Mouse (Mus musculus): ENCODE results near the gene Asb18.

Gene Asb18

GRCm38 (mm10) chr1:89933028-89933427, 81.4 kb downstream of the Asb18 start:
- DNase-seq (ENCODE audit: low spot score in 2 of 2) = no peak

DNA sequence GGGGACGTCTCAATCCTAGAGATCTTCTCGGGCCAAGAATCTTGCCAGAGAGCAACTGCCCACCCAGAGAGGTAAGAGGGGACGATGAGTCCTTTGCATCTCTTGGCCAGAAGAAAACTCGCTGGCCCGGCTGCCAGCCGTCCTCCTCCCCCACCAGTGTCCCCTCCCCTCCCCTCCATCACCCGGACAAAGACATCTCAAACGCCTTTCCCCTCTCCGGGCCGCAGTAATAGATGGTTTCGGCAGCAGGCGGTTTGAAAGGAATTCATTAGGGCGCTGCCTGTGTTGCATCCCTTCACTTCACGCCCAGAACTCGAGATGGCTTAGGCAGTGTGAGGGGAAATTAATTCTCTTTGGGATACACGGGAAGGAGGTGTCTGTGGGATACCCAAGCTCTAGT, 81.8 kb downstream of the Asb18 start:
- DNase-seq (ENCODE audit: low spot score in 2 of 2) = peak in 1 of 2 experiments; percentile 18

GRCm38 (mm10) chr1:89932021-89932423, 82.4 kb downstream of the Asb18 start:
- peak in 1 of 2 experiments; percentile 14 for DNase-seq (ENCODE audit: low spot score in 2 of 2)

DNA sequence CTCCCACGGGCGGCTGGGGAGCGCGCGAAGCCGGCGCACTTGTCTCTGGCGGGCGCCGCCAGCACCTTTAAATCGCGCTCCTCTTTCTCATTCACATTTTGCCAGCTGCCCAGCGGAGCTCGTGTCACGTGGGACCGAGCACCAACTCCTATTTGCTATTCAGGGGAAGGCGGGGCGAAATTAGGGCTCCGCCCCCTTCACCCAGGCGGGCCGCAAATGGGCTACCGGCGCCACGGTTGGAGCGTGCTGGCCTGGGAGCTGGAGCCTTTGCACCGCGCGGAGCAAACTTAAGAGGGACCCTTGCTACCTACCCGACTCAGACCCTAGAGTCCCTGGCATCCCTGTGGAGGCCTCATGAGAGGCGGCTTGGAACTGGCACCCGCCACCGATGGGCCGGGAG, 83.3 kb downstream of the Asb18 start, which contains the start of gene Gbx2:
TSS of gene Gbx2 (minus strand) at position 60 of the 400 bp plus-strand sequence.
- peak; percentile 50 to 59 for DNase-seq (ENCODE audit: low spot score in 2 of 2)

- peak in 1 of 2 experiments; percentile 20 for DNase-seq (ENCODE audit: low spot score in 2 of 2)
Measured at GRCm38 (mm10) chr1:89930551-89930950, 83.9 kb downstream of the Asb18 start.

DNA sequence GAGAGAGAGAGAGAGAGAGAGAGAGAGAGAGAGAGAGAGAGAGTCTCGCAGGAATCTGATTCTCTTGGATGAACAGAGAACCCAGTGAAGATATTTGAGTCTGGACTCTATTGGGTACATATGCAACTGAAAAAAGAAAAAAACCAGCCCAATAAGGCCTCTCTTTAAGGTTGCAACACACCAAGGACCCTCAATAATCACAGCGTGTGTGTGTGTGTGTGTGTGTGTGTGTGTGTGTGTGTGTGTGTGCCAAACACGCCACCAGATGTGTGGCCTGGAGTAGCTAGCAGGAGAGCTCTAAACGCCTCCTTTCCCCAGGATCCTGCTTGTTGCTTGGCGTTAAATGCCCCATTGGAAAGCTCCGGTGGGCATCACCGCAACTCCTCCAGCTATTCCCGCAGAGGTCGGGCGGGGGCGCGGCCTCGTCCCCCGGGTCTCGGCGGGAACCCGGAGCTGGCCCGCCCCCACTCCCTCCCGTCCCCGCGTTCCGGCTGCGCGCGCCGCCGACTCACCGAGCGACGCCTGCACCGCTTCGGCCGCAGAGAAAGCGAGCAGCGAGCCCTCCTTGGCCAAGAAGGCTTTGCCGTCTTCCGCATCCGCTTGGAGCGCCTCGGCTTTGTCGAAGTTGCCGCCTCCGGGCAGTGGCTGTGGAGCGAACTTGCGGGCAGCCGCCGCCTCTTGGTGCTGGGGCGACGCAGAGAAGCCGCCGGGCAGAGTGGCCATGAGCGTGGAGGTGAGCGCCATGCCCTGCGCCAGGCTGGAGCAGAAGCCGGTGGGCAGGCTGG, 84.6 kb downstream of the Asb18 start:
- DNase-seq (ENCODE audit: low spot score in 2 of 2) = peak in 1 of 2 experiments; percentile 20

- peak in 1 of 2 experiments; percentile 16 for DNase-seq (ENCODE audit: low spot score in 2 of 2)
Measured at GRCm38 (mm10) chr1:89929181-89929580, 85.3 kb downstream of the Asb18 start.

DNA sequence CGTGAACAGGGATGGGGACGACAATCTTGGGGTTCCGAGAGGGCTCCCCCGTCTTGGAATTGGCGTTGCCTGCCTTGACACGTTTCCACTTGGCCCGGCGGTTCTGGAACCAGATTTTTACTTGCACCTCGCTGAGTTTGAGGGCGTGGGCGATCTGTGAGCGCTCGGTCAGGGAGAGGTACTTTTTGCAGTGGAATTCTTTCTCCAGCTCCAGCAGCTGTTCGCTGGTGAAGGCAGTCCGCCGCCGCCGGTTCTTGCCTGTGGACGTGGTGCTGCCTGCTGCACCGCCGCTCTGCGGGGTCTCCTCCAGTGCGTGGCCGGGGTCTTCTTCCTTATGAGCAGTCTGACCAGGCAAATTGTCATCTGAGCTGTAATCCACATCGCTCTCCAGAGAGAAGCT, 85.8 kb downstream of the Asb18 start:
- peak in 1 of 2 experiments; percentile 20 for DNase-seq (ENCODE audit: low spot score in 2 of 2)

GRCm38 (mm10) chr1:89927061-89927661, 87.3 kb downstream of the Asb18 start:
- DNase-seq (ENCODE audit: low spot score in 2 of 2) = no peak

- no peak for DNase-seq (ENCODE audit: low spot score in 2 of 2)
Measured at GRCm38 (mm10) chr1:89926583-89927060, 87.8 kb downstream of the Asb18 start.

GRCm38 (mm10) chr1:89925501-89926190, 88.8 kb downstream of the Asb18 start:
- DNase-seq (ENCODE audit: low spot score in 2 of 2) = no peak

- DNase-seq (ENCODE audit: low spot score in 2 of 2) = no peak
Measured at GRCm38 (mm10) chr1:89923642-89924020, 90.8 kb downstream of the Asb18 start.

DNA sequence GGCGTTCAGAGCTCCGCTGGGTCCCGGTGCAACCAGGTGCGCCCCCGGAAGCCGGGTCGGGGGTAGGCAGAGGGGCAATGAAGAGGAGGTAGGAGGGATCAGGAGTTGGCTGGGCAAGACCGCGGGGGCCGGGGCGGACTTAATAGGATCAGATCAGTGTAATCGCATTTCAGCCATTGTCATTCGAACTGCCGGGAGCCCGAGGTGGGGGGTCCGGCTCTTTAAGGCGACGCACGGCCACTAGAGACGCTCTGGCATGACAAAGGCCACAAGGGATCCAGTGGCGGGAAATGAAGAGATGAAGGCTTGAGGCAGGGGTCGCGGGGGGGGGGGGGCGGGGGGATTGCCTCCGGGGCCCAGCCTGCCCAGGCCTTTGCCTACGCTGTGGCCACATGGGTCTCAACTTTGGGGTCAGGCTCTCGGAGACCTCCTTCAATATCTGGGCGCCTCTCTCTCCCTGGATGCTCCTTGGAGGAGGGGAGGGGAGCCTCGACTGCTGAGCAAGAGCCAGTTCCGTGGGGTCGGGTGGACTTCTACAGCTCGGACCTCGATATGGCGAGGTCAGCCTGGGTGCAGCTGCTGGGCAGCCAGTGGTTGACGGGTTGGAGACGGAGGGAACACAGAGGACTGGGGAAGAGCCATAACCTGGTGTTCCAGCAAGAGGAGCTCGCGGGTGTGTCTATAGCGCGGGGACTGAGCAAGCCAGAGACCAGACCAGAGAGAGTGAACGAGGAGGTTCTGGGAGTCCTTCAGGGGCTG, 91.4 kb downstream of the Asb18 start:
- DNase-seq (ENCODE audit: low spot score in 2 of 2) = no peak

GRCm38 (mm10) chr1:89922282-89922681, 92.2 kb downstream of the Asb18 start:
- no peak for DNase-seq (ENCODE audit: low spot score in 2 of 2)

DNA sequence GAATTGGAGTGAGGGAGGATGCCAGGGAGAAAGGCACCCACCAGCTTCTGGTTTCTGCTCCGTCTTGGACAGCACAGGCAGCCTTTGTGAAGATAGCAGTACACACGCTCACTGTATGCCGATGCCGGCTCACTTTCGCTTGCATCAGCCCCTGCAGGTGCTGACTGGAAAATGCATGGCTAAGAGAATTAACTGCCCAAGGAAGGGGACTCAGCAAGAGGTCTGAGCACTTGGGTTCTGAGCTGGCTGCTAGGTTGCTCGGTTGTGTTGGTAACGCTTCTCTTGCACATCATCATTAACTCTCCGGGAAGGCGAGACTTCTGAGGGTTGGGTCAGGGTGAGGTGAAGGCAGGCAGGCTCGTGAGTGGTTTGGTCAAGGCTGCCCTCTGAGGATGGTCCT, 92.7 kb downstream of the Asb18 start:
- DNase-seq (ENCODE audit: low spot score in 2 of 2) = no peak

- DNase-seq (ENCODE audit: low spot score in 2 of 2) = no peak
Measured at GRCm38 (mm10) chr1:89919206-89919605, 95.3 kb downstream of the Asb18 start.

GRCm38 (mm10) chr1:89918111-89918510, 96.4 kb downstream of the Asb18 start:
- no peak for DNase-seq (ENCODE audit: low spot score in 2 of 2)

DNA sequence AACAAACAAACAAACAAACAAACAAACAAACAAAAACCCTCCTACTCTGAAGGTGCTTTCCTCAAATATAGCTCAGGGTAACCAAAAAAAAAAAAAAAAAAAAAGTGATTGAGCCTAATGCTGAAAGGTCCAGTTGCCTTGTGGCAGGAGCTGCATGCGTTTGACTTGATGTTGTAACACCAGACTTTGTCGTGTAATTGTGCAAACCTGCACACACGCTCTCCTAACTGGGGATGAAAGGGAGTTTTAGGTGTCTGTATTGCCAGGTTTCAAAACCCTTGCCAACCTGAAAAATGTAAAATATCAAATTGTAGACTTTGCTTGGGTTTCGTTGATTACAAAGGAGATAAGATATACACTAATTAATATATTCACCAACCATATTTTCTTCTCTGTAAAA, 100.9 kb downstream of the Asb18 start:
- DNase-seq (ENCODE audit: low spot score in 2 of 2) = no peak

- DNase-seq (ENCODE audit: low spot score in 2 of 2) = no peak
Measured at GRCm38 (mm10) chr1:89912392-89912791, 102.1 kb downstream of the Asb18 start.

DNA sequence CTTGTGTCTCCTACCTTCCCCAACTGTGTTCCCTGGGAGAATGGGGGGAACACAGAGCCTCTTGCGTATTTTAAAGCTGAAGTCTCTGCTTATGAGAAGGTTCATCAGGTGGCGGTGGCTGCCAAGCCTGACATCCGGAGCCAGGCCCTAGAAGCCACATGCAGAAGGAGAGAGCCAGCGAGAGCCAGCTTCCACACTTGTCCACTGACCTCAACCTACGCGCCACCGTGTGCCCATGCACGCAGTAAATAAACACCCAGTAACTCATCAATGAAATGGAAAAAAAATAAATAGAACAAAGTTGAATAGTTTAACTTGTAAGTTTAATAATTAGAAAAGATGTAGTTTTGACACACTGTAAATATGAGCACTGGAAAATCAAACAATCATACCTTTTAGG, 104.7 kb downstream of the Asb18 start:
- DNase-seq (ENCODE audit: low spot score in 2 of 2) = no peak

- DNase-seq (ENCODE audit: low spot score in 2 of 2) = no peak
Measured at GRCm38 (mm10) chr1:89902641-89903040, 111.8 kb downstream of the Asb18 start.

GRCm38 (mm10) chr1:89902236-89902635, 112.2 kb downstream of the Asb18 start:
- no peak for DNase-seq (ENCODE audit: low spot score in 2 of 2)
